Mouse (Mus musculus) retina, embryonic 14.5 days (tissue): Measurements from ENCODE around the gene Irf2.

ENCODE experiments used
- DNase-seq: peaks from one replicate; pipeline ENCODE4 v3.0.0-alpha.2; 2015; ENCODE audit warnings: low spot score

Gene Irf2

GRCm38 (mm10) chr8:46882743-46883142 is 143.2 kb downstream of the Irf2 start:
- DNase-seq: no peak

DNA sequence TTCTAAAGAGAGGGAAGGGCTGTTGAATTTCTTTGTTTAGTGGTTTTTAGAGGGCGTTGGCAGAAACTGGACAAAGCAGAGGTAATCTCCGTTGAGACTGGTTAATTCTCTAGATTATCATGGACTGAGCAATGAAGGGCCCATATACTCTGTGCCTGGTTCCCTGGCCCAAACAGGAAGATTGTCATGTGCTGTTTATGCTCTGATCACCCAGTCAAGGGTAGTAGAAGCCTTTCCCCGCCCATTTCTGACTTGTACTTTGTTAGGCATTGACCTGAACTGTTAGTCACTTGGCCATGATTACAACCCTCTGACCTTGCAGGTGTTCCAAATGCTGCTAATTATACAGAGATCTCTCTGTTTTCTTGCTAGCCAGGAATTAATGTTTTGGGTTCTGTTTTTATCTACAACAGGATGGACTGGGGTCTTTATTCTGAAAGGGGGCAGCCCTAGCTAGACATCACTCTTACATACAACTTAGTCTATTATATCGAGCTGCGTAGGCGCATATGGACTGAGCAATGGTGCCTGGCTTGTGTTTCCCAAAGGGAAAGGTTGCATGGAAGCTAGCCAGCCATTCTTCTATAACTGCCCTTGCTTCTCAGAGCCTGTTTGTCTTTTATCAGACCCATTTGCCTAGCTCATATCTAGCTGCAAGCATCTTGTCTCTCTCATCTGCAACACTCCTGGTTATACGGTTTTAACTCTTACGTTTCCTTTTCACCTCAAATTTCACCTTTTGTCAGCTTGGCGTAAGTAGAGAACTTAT is 143.9 kb downstream of the Irf2 start:
- DNase-seq: no peak

DNA sequence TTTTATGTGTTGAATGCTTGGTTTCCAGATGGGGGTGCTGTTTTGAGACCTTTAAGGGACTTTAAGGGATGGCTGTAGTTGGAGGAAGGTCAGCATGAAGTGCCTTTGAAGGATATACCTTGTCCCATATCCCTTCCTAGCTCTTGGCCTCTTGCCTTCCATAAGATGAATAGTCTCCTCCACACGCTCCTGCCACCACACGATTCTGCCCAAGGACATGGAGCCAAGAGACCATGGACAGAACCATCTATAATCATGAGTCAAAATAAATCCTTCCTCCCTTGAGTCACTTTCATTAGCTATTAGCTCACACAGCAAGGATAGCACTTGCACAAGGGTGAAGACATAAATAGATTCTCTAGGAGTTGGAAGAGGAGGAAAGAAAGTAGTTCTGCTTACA is 146.3 kb downstream of the Irf2 start:
- DNase-seq: no peak

DNA sequence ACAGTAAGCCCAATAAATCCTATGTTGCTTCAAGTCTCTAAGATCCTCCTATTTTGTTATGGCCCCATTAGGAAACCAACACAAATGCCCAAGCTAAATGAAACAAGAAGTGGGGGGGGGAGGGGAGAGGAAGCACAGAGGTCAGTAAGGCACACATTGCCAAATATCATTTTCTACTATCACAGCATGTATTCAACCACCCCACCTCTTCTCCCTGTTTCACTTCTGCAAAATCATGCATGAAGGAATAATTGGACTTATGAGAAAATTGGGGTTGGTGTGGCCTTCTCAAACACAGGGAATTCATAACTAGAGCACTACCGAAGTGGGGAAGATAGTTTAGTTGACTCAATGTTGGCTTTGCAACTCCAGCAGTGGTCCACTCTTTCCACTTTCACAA is 146.7 kb downstream of the Irf2 start:
- DNase-seq: no peak

GRCm38 (mm10) chr8:46887396-46887795 is 147.9 kb downstream of the Irf2 start:
- DNase-seq: no peak

DNA sequence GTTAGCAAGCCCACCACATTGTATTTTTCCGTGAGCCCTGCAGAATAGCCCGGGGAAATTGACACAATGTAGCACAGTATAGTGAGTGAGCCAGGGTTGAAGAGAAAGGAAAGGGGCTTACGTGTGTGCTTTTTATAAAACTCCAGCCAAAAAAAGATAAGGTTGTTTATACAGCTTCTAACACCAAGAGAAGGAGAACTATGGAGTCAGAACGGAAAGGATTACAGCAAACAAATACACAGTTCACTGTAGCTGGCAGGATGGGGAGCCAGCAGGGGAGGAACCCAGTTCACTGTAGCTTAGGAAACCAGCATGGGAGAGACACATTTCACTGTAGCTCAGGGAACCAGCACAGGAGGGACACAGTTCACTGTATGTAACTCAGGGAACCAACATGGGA is 149.0 kb downstream of the Irf2 start:
- DNase-seq: no peak

DNA sequence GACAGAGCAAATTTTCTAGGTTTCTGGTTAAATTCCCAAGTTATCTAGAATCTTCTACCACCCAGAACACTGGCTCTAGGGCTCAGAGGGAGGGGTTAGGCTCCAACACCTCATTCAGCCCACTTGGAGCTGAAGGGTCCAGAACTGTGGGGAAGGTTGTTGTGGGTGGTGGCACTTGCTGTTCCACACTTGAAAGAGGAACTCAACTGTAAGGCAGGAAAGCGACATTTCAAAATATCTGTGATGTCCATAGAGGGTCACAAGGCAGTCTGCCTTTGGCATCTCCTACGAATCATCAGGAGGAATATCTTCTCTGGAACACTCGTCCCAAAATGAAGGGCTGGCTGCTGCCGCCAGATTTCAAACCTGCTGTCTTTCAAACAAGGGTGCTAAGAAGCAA is 150.7 kb downstream of the Irf2 start:
- DNase-seq: no peak

DNA sequence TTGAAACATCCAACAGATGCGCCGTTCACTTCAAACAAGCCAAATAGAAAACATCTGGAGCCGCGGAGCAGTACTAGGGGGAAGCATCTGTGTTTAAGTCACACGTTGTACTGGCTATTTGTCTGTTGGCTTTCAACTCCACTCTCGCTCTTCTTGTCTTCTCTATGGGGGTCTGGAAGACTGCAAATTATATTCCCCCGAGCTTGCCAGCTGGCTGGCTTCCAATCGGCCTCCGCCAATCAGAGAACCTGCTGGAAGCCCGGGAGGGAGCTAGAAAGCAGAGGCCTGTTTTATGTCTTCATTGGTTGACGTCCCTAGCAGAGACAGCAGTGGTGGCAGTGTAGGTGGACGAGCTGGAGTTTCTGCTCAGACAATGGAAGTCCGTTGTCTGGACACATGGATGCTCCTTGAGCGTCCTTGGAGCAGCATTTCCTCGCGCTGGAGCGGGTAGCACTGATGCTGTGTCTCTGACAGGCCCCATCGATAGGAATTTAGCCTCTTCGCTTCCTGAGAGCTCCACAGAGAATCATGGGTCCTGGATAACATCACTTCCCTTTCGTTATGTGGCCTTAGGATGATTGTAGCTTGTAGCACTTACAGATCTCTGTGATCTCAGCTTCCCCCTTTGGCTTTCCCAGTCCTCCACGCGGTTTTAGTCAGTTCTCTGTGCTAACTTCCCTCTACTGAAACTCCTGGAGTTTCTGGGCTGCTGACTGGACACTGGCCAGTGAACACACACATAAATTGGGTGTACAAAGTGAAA is 153.2 kb downstream of the Irf2 start:
- DNase-seq: no peak

GRCm38 (mm10) chr8:46894385-46894784 is 154.9 kb downstream of the Irf2 start:
- no peak for DNase-seq

- DNase-seq: no peak
Measured at GRCm38 (mm10) chr8:46896005-46896404, 156.5 kb downstream of the Irf2 start.

GRCm38 (mm10) chr8:46896704-46897103 is 157.2 kb downstream of the Irf2 start:
- DNase-seq: no peak
